Mouse (Mus musculus): ENCODE measurements around the gene Utp14a. TPM values are rescaled to one million over a fixed set of nuclear protein-coding genes. Genes with fewer than 3 reads are reported as not detected.
A peak's percentile ranks its signal among the peaks of the same experiment; 100 is the strongest.

Utp14a gene
- polyA plus RNA-seq, 1 experiment from 2014 or later = 27.5 TPM

DNA sequence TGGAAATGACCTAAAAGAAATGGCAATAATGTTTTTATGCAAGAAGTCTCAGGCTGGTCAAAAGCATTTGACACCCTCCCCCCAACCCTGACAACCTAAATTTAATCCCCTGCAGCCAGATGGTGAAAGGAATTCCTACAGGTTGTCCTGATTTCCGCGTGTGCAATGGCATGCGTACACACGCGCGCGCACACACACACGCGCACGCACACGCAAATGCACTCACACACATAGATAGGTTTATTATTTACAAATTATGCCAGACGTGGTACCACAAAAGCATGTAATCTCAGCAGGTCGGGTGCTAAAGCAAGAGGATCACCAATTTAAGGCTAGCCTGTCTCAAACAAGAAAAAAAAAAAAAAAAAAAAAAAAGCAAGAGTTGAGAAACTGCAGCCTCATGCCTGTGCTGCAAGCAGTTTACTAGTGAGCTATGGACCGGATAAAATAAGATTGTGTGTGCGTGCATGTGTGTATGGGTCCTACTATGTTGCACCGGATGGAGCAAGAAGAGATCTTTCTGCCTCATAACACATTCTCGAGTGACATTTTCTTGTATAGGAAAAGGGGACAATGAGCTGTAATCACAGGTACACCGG, 733 bp upstream of the Utp14a start:
- no peaks in the 10 kb centered on the region for H3K27me3 ChIP-seq (ENCODE audit: control insufficient read depth, insufficient read depth, low read length)
- 22% methylated on average over 18 of the region's 18 CpGs for WGBS
- peak overlapping the region; percentile 43 for H3K4me3 ChIP-seq (ENCODE audit: low read depth, low read length)
- ATAC-seq (replicated peaks; ENCODE audit: insufficient number of reproducible peaks, low FRiP score, low TSS enrichment, low read depth) = peak; percentile 72
- peak overlapping the region; percentile 42 for H3K4me2 ChIP-seq (ENCODE audit: low read depth, low read length)
- peak overlapping the region; percentile 54; the same call in 1 of the 2 replicates for H3K27ac ChIP-seq (replicated peaks; ENCODE audit: low read depth, low read length)
- H3K9ac ChIP-seq (replicated peaks; ENCODE audit: low read length) = peak overlapping the region; percentile 52
- H3K4me1 ChIP-seq (ENCODE audit: control insufficient read depth, insufficient read depth, low read length) = no peaks in the 10 kb centered on the region
- no peaks in the 10 kb centered on the region for H3K36me3 ChIP-seq (replicated peaks; ENCODE audit: control insufficient read depth, insufficient read depth, low read depth, low read length)
- peak; percentile 18 for DNase-seq (ENCODE audit: low spot score)
- no peaks in the 10 kb centered on the region for H3K9me3 ChIP-seq (replicated peaks; ENCODE audit: control insufficient read depth, low read length)

GRCm38 (mm10) chrX:48257011-48257410, 349 bp downstream of the Utp14a start:
- H3K36me3 ChIP-seq (replicated peaks; ENCODE audit: control insufficient read depth, insufficient read depth, low read depth, low read length) = no peaks in the 10 kb centered on the region
- no peak overlapping the region for H3K27ac ChIP-seq (replicated peaks; ENCODE audit: low read depth, low read length)
- ATAC-seq (replicated peaks; ENCODE audit: insufficient number of reproducible peaks, low FRiP score, low TSS enrichment, low read depth) = no peak

GRCm38 (mm10) chrX:48271671-48272070, 15.0 kb downstream of the Utp14a start:
- Histone ChIP-seq H3K36me3 (replicated peaks; ENCODE audit: control insufficient read depth, insufficient read depth, low read depth, low read length) (no peaks in the 10 kb centered on the region), H3K4me1 (ENCODE audit: control insufficient read depth, insufficient read depth, low read length) (no peaks in the 10 kb centered on the region), H3K9me3 (replicated peaks; ENCODE audit: control insufficient read depth, low read length) (no peaks in the 10 kb centered on the region), H3K9ac (replicated peaks; ENCODE audit: low read length) (no peak overlapping the region), H3K27ac (replicated peaks; ENCODE audit: low read depth, low read length) (no peak overlapping the region), H3K4me3 (ENCODE audit: low read depth, low read length) (no peak overlapping the region), H3K27me3 (ENCODE audit: control insufficient read depth, insufficient read depth, low read length) (no peaks in the 10 kb centered on the region), H3K4me2 (ENCODE audit: low read depth, low read length) (no peak overlapping the region)
- WGBS = 83% methylated on average over 4 of the region's 4 CpGs
- no peak for ATAC-seq (replicated peaks; ENCODE audit: insufficient number of reproducible peaks, low FRiP score, low TSS enrichment, low read depth)
- no peak for DNase-seq (ENCODE audit: low spot score)

More at GRCm38 (mm10) chrX:48257011-48257410, 349 bp downstream of the Utp14a start:
- Histone ChIP-seq H3K27me3 (ENCODE audit: control insufficient read depth, insufficient read depth, low read length) (no peaks in the 10 kb centered on the region), H3K4me3 (ENCODE audit: low read depth, low read length) (peak overlapping the region; percentile 43), H3K9ac (replicated peaks; ENCODE audit: low read length) (peak overlapping the region; percentile 47; the same call in 1 of the 2 replicates), H3K4me1 (ENCODE audit: control insufficient read depth, insufficient read depth, low read length) (no peaks in the 10 kb centered on the region), H3K4me2 (ENCODE audit: low read depth, low read length) (peak overlapping the region; percentile 47), H3K9me3 (replicated peaks; ENCODE audit: control insufficient read depth, low read length) (no peaks in the 10 kb centered on the region)
- WGBS = 10% methylated on average over 16 of the region's 16 CpGs
- no peak for DNase-seq (ENCODE audit: low spot score)

- WGBS = 88% methylated on average over 10 of the region's 10 CpGs
- no peak overlapping the region for H3K9ac ChIP-seq (replicated peaks; ENCODE audit: low read length)
- no peaks in the 10 kb centered on the region for H3K9me3 ChIP-seq (replicated peaks; ENCODE audit: control insufficient read depth, low read length)
- H3K27ac ChIP-seq (replicated peaks; ENCODE audit: low read depth, low read length) = no peak overlapping the region
- no peak for ATAC-seq (replicated peaks; ENCODE audit: insufficient number of reproducible peaks, low FRiP score, low TSS enrichment, low read depth)
- DNase-seq (ENCODE audit: low spot score) = no peak
- no peaks in the 10 kb centered on the region for H3K36me3 ChIP-seq (replicated peaks; ENCODE audit: control insufficient read depth, insufficient read depth, low read depth, low read length)
- no peaks in the 10 kb centered on the region for H3K27me3 ChIP-seq (ENCODE audit: control insufficient read depth, insufficient read depth, low read length)
- no peak overlapping the region for H3K4me2 ChIP-seq (ENCODE audit: low read depth, low read length)
- H3K4me3 ChIP-seq (ENCODE audit: low read depth, low read length) = no peak overlapping the region
- H3K4me1 ChIP-seq (ENCODE audit: control insufficient read depth, insufficient read depth, low read length) = no peaks in the 10 kb centered on the region
Observed at GRCm38 (mm10) chrX:48274634-48275033, 18.0 kb downstream of the Utp14a start.

- H3K36me3 ChIP-seq (replicated peaks; ENCODE audit: control insufficient read depth, insufficient read depth, low read depth, low read length) = no peaks in the 10 kb centered on the region
- no peak overlapping the region for H3K27ac ChIP-seq (replicated peaks; ENCODE audit: low read depth, low read length)
- WGBS = 39% methylated on average over 3 of the region's 3 CpGs
- H3K27me3 ChIP-seq (ENCODE audit: control insufficient read depth, insufficient read depth, low read length) = no peaks in the 10 kb centered on the region
- H3K4me2 ChIP-seq (ENCODE audit: low read depth, low read length) = no peak overlapping the region
- H3K9me3 ChIP-seq (replicated peaks; ENCODE audit: control insufficient read depth, low read length) = no peaks in the 10 kb centered on the region
- H3K9ac ChIP-seq (replicated peaks; ENCODE audit: low read length) = no peak overlapping the region
- ATAC-seq (replicated peaks; ENCODE audit: insufficient number of reproducible peaks, low FRiP score, low TSS enrichment, low read depth) = no peak
- no peak overlapping the region for H3K4me3 ChIP-seq (ENCODE audit: low read depth, low read length)
- DNase-seq (ENCODE audit: low spot score) = peak; percentile 74
- no peaks in the 10 kb centered on the region for H3K4me1 ChIP-seq (ENCODE audit: control insufficient read depth, insufficient read depth, low read length)
Observed at GRCm38 (mm10) chrX:48278103-48278502, 21.4 kb downstream of the Utp14a start.

GRCm38 (mm10) chrX:48284386-48285005, 27.8 kb downstream of the Utp14a start:
- Histone ChIP-seq H3K27ac (replicated peaks; ENCODE audit: low read depth, low read length) (peak overlapping the region; percentile 87), H3K4me3 (ENCODE audit: low read depth, low read length) (peak overlapping the region; percentile 42), H3K9ac (replicated peaks; ENCODE audit: low read length) (peak overlapping the region; percentile 65), H3K27me3 (ENCODE audit: control insufficient read depth, insufficient read depth, low read length) (no peaks in the 10 kb centered on the region; the same call in 1 of the 2 replicates), H3K4me2 (ENCODE audit: low read depth, low read length) (peak overlapping the region; percentile 55), H3K9me3 (replicated peaks; ENCODE audit: control insufficient read depth, low read length) (no peaks in the 10 kb centered on the region), H3K36me3 (replicated peaks; ENCODE audit: control insufficient read depth, insufficient read depth, low read depth, low read length) (no peaks in the 10 kb centered on the region), H3K4me1 (ENCODE audit: control insufficient read depth, insufficient read depth, low read length) (no peaks in the 10 kb centered on the region)
- DNase-seq (ENCODE audit: low spot score) (peak; percentile 88), ATAC-seq (replicated peaks; ENCODE audit: insufficient number of reproducible peaks, low FRiP score, low TSS enrichment, low read depth) (peak; percentile 86)
- 14% methylated on average over 28 of the region's 37 CpGs for WGBS

- DNase-seq (ENCODE audit: low spot score) (peak; percentile 88), ATAC-seq (replicated peaks; ENCODE audit: insufficient number of reproducible peaks, low FRiP score, low TSS enrichment, low read depth) (peak; percentile 88)
Observed at GRCm38 (mm10) chrX:48285006-48285650, 28.5 kb downstream of the Utp14a start.

DNA sequence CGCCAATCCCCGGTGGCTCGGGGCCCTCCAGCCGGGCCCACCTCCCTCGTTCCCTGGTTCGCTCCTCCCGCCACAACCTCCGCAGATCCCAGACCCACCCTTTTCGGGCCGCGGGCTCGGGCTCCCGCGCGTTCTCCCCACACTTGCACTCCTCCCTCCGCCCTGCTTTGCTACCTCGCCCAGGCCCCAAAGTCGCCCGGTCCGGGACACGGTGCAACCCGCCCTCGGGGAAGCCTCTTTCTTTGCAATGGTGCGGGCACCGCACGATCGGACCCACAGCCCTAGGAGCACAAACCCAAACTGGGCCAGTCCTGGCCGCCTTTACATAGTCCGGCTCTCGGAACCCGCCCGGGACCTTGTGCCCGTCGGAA, 29.0 kb downstream of the Utp14a start:
- peak overlapping the region; percentile 57 for H3K9ac ChIP-seq (replicated peaks; ENCODE audit: low read length)
- no peaks in the 10 kb centered on the region; the same call in 1 of the 2 replicates for H3K27me3 ChIP-seq (ENCODE audit: control insufficient read depth, insufficient read depth, low read length)
- H3K4me2 ChIP-seq (ENCODE audit: low read depth, low read length) = peak overlapping the region; percentile 44
- no peaks in the 10 kb centered on the region for H3K9me3 ChIP-seq (replicated peaks; ENCODE audit: control insufficient read depth, low read length)
- ATAC-seq (replicated peaks; ENCODE audit: insufficient number of reproducible peaks, low FRiP score, low TSS enrichment, low read depth) (peak; percentile 61), DNase-seq (ENCODE audit: low spot score) (no peak)
- H3K27ac ChIP-seq (replicated peaks; ENCODE audit: low read depth, low read length) = 0 out of 2 replicates have a peak overlapping the region, but pooled peaks have one; percentile 13
- H3K4me1 ChIP-seq (ENCODE audit: control insufficient read depth, insufficient read depth, low read length) = no peaks in the 10 kb centered on the region
- H3K4me3 ChIP-seq (ENCODE audit: low read depth, low read length) = peak overlapping the region; percentile 42
- H3K36me3 ChIP-seq (replicated peaks; ENCODE audit: control insufficient read depth, insufficient read depth, low read depth, low read length) = no peaks in the 10 kb centered on the region
- 19% methylated on average over 20 of the region's 34 CpGs for WGBS

More at GRCm38 (mm10) chrX:48285006-48285650, 28.5 kb downstream of the Utp14a start:
- Histone ChIP-seq H3K27ac (replicated peaks; ENCODE audit: low read depth, low read length) (peak overlapping the region; percentile 87), H3K4me3 (ENCODE audit: low read depth, low read length) (peak overlapping the region; percentile 42), H3K27me3 (ENCODE audit: control insufficient read depth, insufficient read depth, low read length) (no peaks in the 10 kb centered on the region; the same call in 1 of the 2 replicates), H3K4me1 (ENCODE audit: control insufficient read depth, insufficient read depth, low read length) (no peaks in the 10 kb centered on the region), H3K9me3 (replicated peaks; ENCODE audit: control insufficient read depth, low read length) (no peaks in the 10 kb centered on the region), H3K36me3 (replicated peaks; ENCODE audit: control insufficient read depth, insufficient read depth, low read depth, low read length) (no peaks in the 10 kb centered on the region), H3K9ac (replicated peaks; ENCODE audit: low read length) (peak overlapping the region; percentile 65), H3K4me2 (ENCODE audit: low read depth, low read length) (peak overlapping the region; percentile 55)
- 16% methylated on average over 21 of the region's 42 CpGs for WGBS

Measured in embryonic facial prominence, embryonic 11.5 days (tissue).